Mouse (Mus musculus): Measurements from ENCODE around the gene Ephb1.

The Ephb1 gene

DNA sequence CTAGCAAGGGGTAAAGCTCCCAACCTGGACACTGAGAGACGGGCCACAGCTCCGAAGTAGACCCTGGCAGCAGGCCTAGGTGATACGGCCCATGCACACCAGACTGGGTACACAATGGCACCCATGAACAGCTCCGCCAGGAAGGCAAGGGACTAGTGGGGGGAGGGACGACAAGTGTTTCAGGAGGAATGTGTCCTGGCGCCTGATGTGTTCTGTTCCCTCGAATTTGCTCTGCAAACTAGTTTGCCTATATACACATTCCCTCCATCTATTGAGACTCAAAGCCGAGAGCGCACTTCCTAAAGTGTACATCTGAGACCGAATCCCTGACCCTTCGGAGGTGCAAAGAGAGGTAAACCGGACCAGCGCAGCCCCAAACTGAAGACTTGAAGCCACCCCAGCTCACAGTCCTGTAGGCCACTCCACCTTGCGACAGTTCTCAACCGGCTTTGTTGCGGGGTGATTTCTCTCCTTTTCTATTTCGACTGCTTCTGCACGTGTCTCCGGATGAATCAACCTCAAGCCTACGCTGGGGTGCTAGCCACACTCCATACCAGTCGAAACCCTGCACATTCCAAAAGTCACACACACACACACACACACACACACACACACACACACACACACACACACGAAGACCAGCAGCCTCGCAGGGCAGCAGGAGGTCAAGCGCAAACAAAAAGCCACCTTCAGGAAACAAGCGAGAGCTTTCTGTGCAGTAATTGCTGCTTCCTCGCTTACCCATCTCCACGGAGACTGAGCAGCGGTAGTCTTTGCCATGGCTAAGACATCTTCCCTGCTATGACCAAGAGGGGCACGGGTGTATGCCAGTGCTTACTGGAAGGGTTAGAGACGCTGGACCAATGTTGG, 2.1 kb downstream of the Ephb1 start:
- no peak for DNase-seq (ENCODE audit: low spot score)

DNA sequence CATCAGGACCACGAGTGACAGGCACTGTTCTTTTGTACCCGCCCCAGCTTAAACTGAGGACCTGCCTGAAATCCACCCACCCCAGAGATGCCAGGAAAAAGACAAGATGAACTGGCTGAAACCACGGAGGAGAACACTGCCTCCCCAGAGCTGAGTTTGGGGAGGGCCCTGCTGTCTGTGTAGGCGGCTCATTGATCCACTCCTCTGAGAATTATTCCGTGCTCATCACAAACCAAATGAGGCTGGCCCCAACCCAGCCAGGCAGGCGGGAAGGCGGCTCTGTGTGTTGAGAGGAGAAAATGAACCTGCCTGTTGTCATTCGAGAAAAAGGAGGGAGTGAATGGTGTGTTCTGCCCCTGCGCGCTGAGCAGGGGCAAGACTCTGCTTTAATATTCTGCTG, 2.8 kb downstream of the Ephb1 start:
- DNase-seq (ENCODE audit: low spot score), result peak; percentile 27

GRCm38 (mm10) chr9:102351221-102351620, 3.3 kb downstream of the Ephb1 start:
- DNase-seq (ENCODE audit: low spot score), result no peak

DNA sequence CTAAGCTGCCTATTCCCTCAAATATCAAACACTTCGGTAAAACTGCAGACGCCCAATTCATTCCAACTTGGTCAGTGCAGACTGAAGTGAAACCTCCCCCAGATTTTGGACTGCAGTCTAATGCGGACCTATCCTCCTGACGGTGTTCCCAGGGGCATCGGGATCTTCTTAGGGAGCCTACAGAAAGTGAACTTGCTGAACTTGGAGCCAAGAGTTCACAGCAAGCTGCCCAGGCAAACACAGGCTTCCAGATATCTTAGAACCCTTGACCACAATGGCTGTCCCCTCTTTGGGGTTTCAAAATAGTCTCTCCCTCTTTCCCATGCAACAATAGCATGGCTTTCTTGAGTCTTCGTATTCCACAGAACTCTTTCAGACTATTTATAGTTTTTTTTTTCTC, 3.8 kb downstream of the Ephb1 start:
- DNase-seq (ENCODE audit: low spot score), result no peak

- no peak for DNase-seq (ENCODE audit: low spot score)
Measured at GRCm38 (mm10) chr9:102350076-102350475, 4.4 kb downstream of the Ephb1 start.

DNA sequence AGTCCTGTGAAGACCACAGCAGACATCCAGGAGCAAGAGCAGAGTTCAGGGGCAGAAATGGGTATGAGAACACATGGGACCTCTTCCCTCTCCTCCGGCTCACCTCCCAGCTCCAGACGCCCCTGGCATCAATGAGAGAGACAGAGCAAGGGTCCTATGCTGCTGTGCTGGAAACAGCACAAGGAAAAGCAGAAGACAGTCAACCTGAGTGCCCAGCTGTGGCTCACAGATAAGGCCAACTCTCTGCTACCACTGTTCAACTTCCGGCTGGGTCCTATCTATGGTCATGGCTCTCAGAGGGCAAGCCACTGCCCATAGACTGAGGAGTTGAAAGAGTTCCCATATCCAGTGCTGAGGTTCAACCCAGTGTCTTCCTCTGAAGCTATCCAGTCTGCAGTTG, 7.7 kb downstream of the Ephb1 start:
- no peak for DNase-seq (ENCODE audit: low spot score)

GRCm38 (mm10) chr9:102345474-102345873, 9.0 kb downstream of the Ephb1 start:
- no peak for DNase-seq (ENCODE audit: low spot score)

DNA sequence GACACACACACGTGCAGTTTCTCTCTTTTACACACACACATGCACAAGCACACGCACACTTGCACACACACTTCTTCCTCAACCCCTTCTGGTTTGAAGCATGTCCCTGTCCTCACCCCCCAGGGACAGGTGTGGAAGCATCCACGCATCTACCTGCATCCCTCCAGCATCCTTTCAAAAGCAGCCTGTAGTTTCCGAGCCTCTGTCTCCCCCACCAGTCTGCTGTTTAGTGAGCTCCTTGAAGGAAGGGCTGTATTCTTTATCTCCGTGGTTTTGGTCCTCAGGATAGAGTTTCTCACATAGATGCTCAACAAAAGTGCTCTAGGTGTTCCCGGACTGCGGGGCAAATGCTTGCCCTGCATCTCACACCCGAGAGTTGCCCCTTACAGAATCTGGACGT, 9.4 kb downstream of the Ephb1 start:
- no peak for DNase-seq (ENCODE audit: low spot score)

DNA sequence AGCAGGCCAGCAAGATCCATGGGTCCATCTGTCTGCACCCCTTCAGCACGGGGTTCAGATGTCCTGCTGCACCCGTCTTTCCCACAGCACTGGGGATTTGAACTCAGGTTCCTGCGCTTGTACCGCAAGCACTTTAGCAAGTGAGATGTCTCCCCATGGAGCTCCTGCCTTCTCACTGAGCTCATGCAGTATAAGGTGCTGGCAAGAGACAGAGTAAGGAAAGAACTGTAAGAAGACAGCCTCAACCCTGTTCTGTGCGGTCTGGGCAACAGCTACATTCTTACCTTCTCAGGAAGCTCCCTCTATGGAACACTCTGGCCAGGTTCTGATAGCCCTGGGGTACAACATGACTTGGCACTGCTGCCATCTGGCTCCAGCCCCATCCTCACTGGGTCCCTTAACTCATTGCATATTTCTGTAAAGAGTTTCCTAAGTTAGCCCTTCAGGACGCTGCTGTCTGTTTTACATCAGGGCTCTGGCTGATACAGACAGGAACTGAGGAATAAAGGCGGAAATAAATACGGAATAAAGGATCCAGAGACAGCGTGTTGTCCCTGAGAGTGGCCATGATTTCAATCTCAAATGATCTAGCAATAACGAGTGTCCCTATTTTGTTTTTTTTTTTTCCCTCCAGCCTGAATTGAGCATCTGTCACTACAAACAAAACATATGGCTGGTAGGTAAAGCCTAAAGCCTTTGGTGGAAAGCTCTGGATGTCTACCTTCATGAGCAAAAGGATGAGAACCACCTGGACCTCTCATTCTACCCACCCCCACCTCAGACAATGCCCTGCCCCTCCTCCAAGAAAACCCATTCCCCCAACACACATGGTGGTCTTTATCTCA, 10.2 kb downstream of the Ephb1 start:
- no peak for DNase-seq (ENCODE audit: low spot score)

DNA sequence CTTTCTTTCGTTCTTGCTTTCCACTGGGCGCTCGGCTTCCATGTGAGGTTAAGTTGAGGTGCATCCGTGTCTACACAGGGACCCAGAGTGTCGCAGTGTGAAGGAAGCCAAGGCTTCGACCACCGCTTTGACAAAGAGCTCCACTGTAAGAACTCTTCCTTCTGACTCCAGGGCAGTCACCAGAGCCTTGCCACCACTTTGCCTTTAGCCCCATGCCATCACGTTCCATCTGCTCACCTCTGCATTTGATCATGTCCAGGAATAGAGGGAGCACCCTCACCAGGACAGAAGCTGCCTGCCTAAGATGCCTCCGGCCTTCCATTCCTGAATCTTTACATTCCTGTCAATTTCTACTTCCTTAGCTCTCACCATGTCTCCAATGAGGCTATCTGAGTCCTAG, 11.4 kb downstream of the Ephb1 start:
- no peak for DNase-seq (ENCODE audit: low spot score)

DNA sequence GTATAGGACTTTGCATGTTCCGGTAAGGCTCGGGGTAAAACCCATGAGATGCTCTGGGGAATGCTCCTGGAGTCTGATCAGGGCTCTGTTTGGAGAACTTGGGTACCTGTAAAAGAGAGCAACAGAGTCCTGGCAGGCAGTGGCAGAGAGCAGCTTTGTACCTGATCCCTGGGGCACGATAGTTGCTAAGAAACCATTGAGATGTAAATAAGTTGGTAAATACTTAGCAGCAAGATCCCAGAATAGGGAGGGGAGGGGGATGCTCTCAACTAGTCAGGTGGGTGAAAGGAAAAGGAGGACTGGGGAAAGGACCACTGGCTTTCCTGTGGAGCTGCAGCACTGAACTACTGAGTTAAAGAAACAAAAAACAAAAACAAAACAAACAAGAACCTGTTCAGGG, 12.5 kb downstream of the Ephb1 start:
- no peak for DNase-seq (ENCODE audit: low spot score)

- peak; percentile 44 for DNase-seq (ENCODE audit: low spot score)
Measured at GRCm38 (mm10) chr9:102340768-102341167, 13.7 kb downstream of the Ephb1 start.

DNA sequence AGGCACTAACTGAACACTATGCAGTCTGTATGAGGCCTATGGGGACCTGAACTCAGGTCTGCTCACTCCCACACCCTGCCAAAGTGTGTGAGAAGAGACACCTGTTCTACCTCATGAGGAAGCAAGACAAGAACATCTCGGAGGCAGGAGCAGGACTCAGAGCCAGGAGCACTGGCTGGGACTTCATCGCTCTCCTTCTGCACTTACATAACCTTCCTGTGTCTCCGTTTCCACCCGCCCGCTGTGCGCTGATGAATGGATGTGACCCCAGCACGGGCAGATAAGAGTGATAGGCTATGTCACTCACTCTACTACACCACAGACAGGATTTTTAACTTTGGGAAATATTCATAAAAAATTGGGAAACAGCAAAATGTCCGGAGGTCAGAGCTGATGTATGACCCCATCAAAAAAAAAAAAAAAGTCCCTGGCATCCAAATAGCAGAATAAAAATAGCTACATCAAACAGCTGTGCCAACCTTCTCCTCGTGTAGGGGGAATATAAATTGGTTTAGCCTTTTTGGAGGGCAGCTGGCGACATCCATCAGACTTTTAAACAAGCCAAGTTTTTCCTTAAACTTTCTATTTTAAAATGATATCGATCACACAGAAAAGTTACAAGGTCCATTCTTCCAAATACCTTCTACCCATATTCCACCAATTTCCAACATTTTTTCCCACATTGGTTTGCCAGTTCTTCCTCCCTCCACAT, 18.8 kb downstream of the Ephb1 start:
- DNase-seq (ENCODE audit: low spot score), result no peak

DNA sequence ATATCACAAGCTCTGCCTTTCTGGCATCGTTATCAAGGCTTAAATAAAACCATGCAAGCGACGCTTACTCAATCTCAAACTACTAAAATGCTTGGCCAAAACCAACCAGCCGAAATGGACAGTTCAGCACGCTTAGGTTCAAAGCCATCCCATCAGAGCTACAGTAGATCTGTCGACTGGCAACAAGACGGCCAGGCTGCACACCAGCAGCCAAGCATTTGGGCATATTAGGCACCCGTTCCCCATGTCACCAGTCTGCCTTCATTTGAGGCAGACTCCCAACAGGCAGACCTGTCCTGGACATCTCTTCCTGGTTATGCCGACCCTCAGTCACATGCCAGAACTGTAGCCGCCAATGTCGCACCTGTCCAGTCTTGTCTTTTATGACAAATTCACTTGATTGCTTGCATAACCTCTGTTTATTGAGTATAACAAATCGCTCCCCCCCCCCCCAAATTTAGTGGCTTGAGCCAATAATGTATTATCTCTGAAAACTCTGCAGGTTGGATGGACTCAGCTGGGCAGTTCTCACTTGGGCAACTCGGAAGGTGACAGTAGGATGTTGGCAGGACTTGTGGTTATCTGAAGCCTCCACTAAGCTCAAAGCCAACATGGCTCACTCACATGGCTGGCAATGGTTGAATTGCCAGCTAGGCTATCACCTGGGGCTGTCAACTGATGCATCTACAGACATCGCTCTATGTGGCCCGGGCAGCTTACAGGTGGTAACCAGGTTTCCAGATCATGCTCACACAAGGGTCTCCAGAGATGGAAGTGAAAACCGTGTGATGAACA, 24.0 kb downstream of the Ephb1 start:
- no peak for DNase-seq (ENCODE audit: low spot score)

DNA sequence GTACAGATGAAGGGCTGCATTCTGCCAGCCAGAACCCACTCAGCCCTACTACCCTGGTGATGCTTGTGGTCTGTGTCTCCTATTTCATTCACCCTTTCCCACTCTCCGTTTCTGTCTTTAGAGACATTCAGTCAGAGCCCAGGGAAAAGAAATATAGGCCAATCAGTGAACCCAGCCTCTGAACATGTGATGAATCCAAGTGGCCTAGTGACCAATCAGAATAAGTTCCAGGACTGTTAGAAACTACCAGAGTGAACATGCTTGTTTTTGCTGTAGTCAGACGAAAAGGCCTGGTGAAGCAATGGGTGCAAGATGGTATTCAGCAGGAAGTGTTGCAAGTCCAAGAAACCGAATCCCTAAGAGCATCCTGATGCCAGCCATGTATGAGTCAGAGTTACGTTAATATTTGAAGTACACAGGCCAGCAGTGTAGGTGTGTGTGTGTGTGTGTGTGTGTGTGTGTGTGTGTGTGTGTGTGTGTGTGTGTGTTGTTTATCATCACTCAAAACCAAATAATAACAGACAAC, 26.8 kb downstream of the Ephb1 start:
- no peak for DNase-seq (ENCODE audit: low spot score)

GRCm38 (mm10) chr9:102315436-102315835, 39.1 kb downstream of the Ephb1 start:
- DNase-seq (ENCODE audit: low spot score), result no peak

- DNase-seq (ENCODE audit: low spot score), result no peak
Measured at GRCm38 (mm10) chr9:102314795-102315194, 39.7 kb downstream of the Ephb1 start.

GRCm38 (mm10) chr9:102310431-102310830, 44.1 kb downstream of the Ephb1 start:
- no peak for DNase-seq (ENCODE audit: low spot score)

GRCm38 (mm10) chr9:102309278-102309677, 45.2 kb downstream of the Ephb1 start:
- no peak for DNase-seq (ENCODE audit: low spot score)

GRCm38 (mm10) chr9:102307656-102308055, 46.8 kb downstream of the Ephb1 start:
- no peak for DNase-seq (ENCODE audit: low spot score)

GRCm38 (mm10) chr9:102306645-102307415, 47.7 kb downstream of the Ephb1 start:
- DNase-seq (ENCODE audit: low spot score), result peak; percentile 43
